ENCODE assay signal across 14 mouse cellular contexts in the genomic region with DNA sequence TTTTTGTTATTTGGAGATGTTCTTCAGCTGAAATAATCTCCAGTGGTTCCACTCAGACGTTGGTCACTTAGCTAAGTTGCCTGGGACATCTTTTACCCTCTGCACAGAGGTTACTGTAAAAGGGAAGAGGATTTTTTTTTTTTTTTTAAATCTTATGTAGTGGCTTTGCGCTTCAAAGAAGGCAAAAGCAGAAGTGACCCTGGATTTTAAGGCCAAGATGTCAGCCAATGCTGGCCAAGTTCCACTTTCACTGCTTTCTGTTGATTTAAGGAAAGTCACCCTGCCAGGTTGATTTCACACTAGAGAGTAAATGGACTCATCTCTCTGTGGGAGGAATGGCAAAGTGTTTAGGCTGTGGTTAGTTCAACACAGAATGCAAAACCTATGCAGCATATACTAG. TPM values are rescaled to one million over a fixed set of nuclear protein-coding genes. Genes with fewer than 3 reads are reported as not detected.
DNase-seq lines count a peak whose midpoint lies in the region; ATAC-seq lines count a peak whose summit lies in the region.
"Had no signal": no experiment of that assay in that cellular context is flagged by ENCODE, and none has a peak within 500 bp of the region (broad histone marks: within the 10 kb centered on the region; RNA-seq: fewer than 3 reads in every experiment).

No protein-coding gene starts in this region.

- DNase-seq in adrenal gland, postnatal 14 days = peak; percentile 24
- no peak for DNase-seq in adrenal gland, adult 8-10 months
- DNase-seq in 416B (ENCODE audit: low read depth) (peak; percentile 17), adipocyte (ENCODE audit: low spot score) (peak; percentile 9)
- DNase-seq in c-Kit-positive CD71-positive TER-119-positive erythroid progenitor cells, embryonic 14.5 days (ENCODE audit: low spot score) = no peak
- no peak for DNase-seq in Muller cell, postnatal 12 days (ENCODE audit: inconsistent ontology term)
- DNase-seq in cerebellum, adult 9-10 months = no peak
- DNase-seq: cerebellum, adult 8-10 months; embryo, embryonic 11 days; gastrocnemius, postnatal 25 days; left cerebral cortex, postnatal 4 days; thymus, postnatal 25 days had no signal

- ATAC-seq in megakaryocyte progenitor cell, adult 5-6 weeks (replicated peaks; ENCODE audit: poor library complexity) = peak; percentile 95
- ATAC-seq: liver, embryonic 12.5 days had no signal

RNA-seq across cellular contexts. Expression of a gene that starts 58.4 kb away (rescaled TPM):
- total RNA-seq in adrenal gland, postnatal 14 days (2021) = 4.0 and 5.6 TPM in 2 replicates
- 1 to 10 TPM; 1.4 to 2.2 (median 1.6) TPM for total RNA-seq in adrenal gland, adult 8-10 months (2022)
- 11.4 and 11.6 TPM in 2 replicates for total RNA-seq in megakaryocyte progenitor cell, adult 5-6 weeks (2015)
- 6.0 and 8.4 TPM in 2 replicates for total RNA-seq in megakaryocyte progenitor cell, adult 5-6 weeks (2017)

Comparison
In these comparisons a context has a peak if more than half of its experiments do, and no peak if none do; other contexts are left out.
1. DNase-seq: peak in adrenal gland, postnatal 14 days (single experiment), 416B (single experiment) and adipocyte (single experiment); none in adrenal gland, adult 8-10 months (single experiment), c-Kit-positive CD71-positive TER-119-positive erythroid progenitor cells, embryonic 14.5 days (single experiment), Muller cell, postnatal 12 days (single experiment) and cerebellum, adult 9-10 months (single experiment).